Mouse (Mus musculus) liver, embryonic 12.5 days (tissue): ENCODE measurements at regions not wholly inside any gene's neighbourhood (a gene's known extent, or its start where the extent isn't known, plus 50 kb on each side); places are given as distances from the start of the nearest gene placed in this dataset.

Experiments used
- ATAC-seq: fragments of 200-750 bp; cut with Nextera tagmentation; 2 replicates; pipeline ENCODE4 v1.8.0; 2017; ENCODE audit warnings: moderate number of reproducible peaks, mild to moderate bottlenecking, moderate library complexity
- H3K27ac ChIP-seq: fragments of 300-500 bp; sonication (generic); 2 replicates; pipeline ENCODE4 v1.5.1; 2016; ENCODE audit warnings: mild to moderate bottlenecking
- H3K27me3 ChIP-seq: fragments of 300-500 bp; sonication (generic); replicated peaks from 2 replicates; pipeline ENCODE4 v1.6.1; 2016; ENCODE audit warnings: mild to moderate bottlenecking, moderate library complexity
- H3K36me3 ChIP-seq: fragments of 300-500 bp; sonication (generic); 2 replicates; pipeline ENCODE4 v1.6.1; 2016; ENCODE audit warnings: mild to moderate bottlenecking, moderate library complexity
- H3K4me1 ChIP-seq: fragments of 300-500 bp; sonication (generic); 2 replicates; pipeline ENCODE4 v1.6.1; 2016
- H3K4me2 ChIP-seq: fragments of 300-500 bp; sonication (generic); 2 replicates; pipeline ENCODE4 v1.6.1; 2016; ENCODE audit warnings: mild to moderate bottlenecking, moderate library complexity
- H3K4me3 ChIP-seq: fragments of 300-500 bp; sonication (generic); 2 replicates; pipeline ENCODE4 v1.5.1; 2016; ENCODE audit warnings: mild to moderate bottlenecking, moderate library complexity
- H3K9ac ChIP-seq: fragments of 300-500 bp; sonication (generic); 2 replicates; pipeline ENCODE4 v1.6.1; 2016; ENCODE audit warnings: mild to moderate bottlenecking, moderate library complexity
- H3K9me3 ChIP-seq: fragments of 300-500 bp; sonication (generic); replicated peaks from 2 replicates; pipeline ENCODE4 v1.6.1; 2016; ENCODE audit warnings: mild to moderate bottlenecking, moderate library complexity
- WGBS: fragments of 180-500 bp; shearing (Covaris S2); methylation state at CpG from one replicate; pipeline ENCODE4 v1.1.7; 2016; ENCODE audit not compliant: insufficient replicate concordance; 5-methylcytosine and 5-hydroxymethylcytosine counted together

DNA sequence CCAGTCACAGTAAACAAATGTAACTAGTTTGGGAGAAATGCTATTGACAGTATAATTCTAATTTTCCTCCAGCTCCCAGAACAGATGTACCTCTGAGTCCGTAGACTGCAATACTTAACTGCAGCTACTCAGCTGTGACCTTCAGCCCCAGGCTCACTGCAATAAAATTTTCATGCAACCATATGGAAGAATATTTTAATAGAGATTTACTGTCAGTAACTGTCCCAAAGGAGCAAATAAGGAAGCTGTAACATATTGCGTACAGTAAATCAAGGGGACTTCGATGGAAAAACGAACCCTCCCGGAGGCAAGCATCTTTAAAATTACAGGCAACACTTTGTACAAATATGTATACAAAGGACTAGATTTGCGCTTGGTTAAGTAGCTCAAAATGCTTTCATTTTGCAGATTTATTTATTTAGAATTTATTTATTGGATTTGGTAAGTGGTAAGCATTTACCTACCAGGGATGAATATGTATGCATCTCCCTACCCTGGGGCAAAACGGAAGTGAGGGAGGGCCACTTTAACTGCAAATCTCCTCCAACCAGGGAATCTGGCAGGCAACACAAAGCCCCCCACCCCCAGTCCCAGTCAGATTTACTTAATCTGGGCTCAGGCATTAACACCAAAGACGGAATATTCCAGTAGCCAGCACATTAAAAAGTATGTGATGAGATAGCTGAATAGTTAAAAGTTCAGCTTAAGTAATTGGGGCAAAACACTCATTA is 141.7 kb downstream of the Etaa1 start:
- Histone ChIP-seq H3K36me3 (no peaks in the 10 kb centered on the region), H3K27ac (no peak overlapping the region), H3K9me3 (no peaks in the 10 kb centered on the region), H3K4me1 (no peaks in the 10 kb centered on the region), H3K4me2 (no peak overlapping the region), H3K27me3 (no peaks in the 10 kb centered on the region), H3K9ac (no peak overlapping the region), H3K4me3 (no peak overlapping the region)
- 70% methylated on average over 8 of the region's 8 CpGs for WGBS
- no peak for ATAC-seq

DNA sequence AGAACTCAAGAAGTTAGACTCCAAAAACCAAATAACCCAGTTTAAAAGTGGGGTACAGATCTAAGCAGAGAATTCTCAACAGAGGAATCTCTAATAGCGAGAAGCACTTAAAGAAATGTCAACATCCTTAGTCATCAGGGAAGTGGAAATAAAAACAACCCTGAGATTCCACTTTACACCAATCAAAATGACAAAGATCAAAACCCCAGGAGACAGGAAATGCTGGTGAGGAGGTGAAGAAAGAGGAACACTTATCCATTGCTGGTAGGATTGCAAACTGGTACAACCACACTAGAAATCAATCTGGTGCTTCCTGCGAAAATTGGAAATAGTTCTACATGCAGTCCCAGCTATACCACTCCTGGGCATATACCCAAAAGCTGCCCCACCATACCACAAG is 111.0 kb downstream of the Etaa1 start:
- no peaks in the 10 kb centered on the region for H3K9me3 ChIP-seq
- no peak for ATAC-seq
- 51% methylated on average over 2 of the region's 2 CpGs for WGBS
- H3K27ac ChIP-seq = no peak overlapping the region
- no peaks in the 10 kb centered on the region for H3K27me3 ChIP-seq
- no peaks in the 10 kb centered on the region for H3K36me3 ChIP-seq
- no peaks in the 10 kb centered on the region for H3K4me1 ChIP-seq
- H3K9ac ChIP-seq = no peak overlapping the region
- no peak overlapping the region for H3K4me2 ChIP-seq
- no peak overlapping the region for H3K4me3 ChIP-seq

DNA sequence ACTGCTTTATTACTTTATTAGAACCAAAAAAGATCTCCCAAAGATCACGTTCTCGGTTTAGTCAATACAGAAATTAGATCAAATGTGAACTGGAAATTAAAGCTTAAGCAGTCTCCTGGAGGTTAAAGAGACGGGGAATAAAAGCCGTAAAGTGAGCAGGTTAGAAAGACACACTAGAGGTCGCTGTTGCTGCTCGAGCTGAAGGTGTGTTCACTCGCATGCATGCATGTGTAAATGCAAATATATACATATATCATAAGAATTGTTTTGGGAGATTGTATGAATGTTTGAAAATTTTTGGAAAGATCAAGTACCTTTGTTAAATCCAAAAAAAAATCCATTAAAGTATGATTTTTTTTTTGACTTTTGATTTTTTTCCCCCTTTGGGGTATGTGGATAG is 101.3 kb downstream of the Etaa1 start:
- 30% methylated on average over 7 of the region's 7 CpGs for WGBS
- Histone ChIP-seq H3K4me1 (no peaks in the 10 kb centered on the region), H3K36me3 (no peaks in the 10 kb centered on the region), H3K9me3 (no peaks in the 10 kb centered on the region), H3K27me3 (no peaks in the 10 kb centered on the region), H3K27ac (no peak overlapping the region), H3K4me3 (no peak overlapping the region), H3K9ac (no peak overlapping the region), H3K4me2 (no peak overlapping the region)
- no peak for ATAC-seq

DNA sequence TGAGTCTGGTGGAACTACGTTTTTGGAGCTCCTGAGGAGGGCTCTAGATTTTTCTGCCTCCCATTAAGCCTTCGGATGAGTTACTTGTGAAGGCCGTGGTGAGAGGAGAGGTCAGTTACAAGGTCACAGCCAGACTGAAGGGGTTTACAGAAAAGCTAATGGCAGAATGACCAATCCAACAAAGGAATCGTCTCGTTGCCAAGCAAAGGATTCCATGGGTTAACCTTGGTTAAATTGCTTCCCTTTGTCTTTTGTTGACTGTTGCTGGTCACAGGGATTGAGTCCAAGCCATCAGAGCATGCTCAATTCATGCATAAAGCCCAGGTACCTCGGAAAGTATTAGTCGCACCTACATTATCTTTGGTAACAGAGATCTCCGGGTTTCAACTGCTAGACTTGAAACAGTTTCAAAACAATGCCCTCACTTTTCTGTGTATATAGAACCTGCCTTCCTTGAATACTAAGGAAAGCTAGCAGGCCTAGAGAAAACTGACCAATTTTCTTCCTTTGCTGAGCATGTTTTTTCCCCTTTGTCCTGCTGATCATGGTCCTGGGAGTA is 100.3 kb downstream of the Etaa1 start:
- no peak overlapping the region for H3K27ac ChIP-seq
- no peak for ATAC-seq
- 70% methylated on average over 8 of the region's 8 CpGs for WGBS
- H3K9ac ChIP-seq = no peak overlapping the region
- H3K4me2 ChIP-seq = no peak overlapping the region
- no peaks in the 10 kb centered on the region for H3K9me3 ChIP-seq
- H3K27me3 ChIP-seq = no peaks in the 10 kb centered on the region
- no peaks in the 10 kb centered on the region for H3K4me1 ChIP-seq
- no peak overlapping the region for H3K4me3 ChIP-seq
- H3K36me3 ChIP-seq = no peaks in the 10 kb centered on the region

DNA sequence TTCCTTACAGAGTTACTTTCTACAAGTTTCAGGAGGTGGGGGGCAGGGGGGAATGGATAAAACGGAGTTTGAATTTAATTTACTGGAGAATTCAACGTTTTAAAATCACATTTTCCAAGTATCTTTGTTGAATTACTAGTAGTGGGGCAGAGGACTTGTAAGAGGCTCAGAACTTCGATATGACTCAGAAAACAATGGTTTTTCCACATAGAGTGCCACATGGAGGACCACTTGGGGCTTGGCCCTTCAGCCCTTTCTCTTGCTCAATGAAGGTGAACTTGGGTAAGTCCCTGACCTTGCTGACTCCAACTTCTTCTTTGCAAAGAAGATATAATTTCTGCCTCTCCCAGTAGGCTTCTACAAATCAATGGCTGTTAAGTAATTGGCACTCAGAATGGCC is 99.8 kb downstream of the Etaa1 start:
- H3K4me2 ChIP-seq = no peak overlapping the region
- H3K4me1 ChIP-seq = no peaks in the 10 kb centered on the region
- no peak for ATAC-seq
- no peak overlapping the region for H3K4me3 ChIP-seq
- no peaks in the 10 kb centered on the region for H3K9me3 ChIP-seq
- no peaks in the 10 kb centered on the region for H3K36me3 ChIP-seq
- 49% methylated on average over 3 of the region's 3 CpGs for WGBS
- no peak overlapping the region for H3K9ac ChIP-seq
- no peak overlapping the region for H3K27ac ChIP-seq
- no peaks in the 10 kb centered on the region for H3K27me3 ChIP-seq

- Histone ChIP-seq H3K9ac (no peak overlapping the region), H3K36me3 (no peaks in the 10 kb centered on the region), H3K4me1 (no peaks in the 10 kb centered on the region), H3K4me2 (no peak overlapping the region), H3K4me3 (no peak overlapping the region), H3K27me3 (no peaks in the 10 kb centered on the region), H3K27ac (no peak overlapping the region), H3K9me3 (no peaks in the 10 kb centered on the region)
- ATAC-seq = no peak
- WGBS = 45% methylated on average over 9 of the region's 9 CpGs
Observed at GRCm38 (mm10) chr11:17859364-17860131, 94.1 kb downstream of the Etaa1 start.

DNA sequence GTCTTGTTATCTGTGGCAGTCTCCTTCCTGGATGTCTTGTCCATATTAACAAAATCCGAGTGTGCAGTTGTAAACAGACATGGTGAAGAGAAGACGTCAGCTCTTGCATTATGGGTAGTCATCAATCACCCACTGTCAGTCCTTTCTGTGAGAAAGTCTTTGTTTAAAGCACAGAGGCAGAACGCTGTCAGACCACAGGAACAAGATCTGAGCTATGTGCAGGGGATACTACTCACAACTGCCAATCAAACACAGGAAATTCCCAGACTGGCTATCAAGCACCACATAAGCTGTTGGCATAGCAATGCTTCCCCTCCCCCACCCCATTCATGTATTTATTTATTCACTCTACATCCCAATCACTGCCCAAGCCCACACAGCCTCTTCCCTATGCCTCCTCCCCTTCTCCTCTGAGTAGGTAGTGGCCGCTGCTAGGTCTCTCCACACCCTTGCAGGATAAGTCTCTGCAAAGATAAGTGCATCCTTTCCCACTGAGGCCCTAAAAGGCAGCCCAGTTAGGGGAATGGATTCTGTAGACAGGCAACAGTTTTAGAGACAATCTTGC is 88.8 kb downstream of the Etaa1 start:
- no peaks in the 10 kb centered on the region for H3K27me3 ChIP-seq
- no peaks in the 10 kb centered on the region for H3K4me1 ChIP-seq
- H3K4me2 ChIP-seq = no peak overlapping the region
- WGBS = 15% methylated on average over 4 of the region's 4 CpGs
- H3K9me3 ChIP-seq = no peaks in the 10 kb centered on the region
- H3K4me3 ChIP-seq = no peak overlapping the region
- no peak overlapping the region for H3K9ac ChIP-seq
- no peak overlapping the region for H3K27ac ChIP-seq
- no peak for ATAC-seq
- no peaks in the 10 kb centered on the region for H3K36me3 ChIP-seq

DNA sequence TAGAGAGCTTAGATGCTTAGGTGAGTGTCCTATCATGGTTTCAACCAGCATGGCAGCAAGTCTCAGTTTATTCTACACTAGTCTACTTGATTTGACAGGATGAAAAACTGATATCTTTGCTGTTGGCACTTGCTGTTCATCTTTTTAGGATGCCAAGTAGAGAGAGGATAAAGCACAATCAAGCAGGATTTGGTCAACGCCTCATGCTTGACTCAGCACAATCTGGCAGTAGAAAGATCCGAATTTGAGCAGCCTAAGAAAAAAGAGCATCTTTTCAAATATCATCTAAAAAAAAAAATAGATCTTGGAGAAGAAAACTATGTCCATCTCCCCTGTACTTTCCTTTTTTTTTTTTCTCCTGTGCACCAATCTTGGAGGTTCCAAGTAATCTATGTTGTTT is 83.0 kb downstream of the Etaa1 start:
- H3K9ac ChIP-seq = no peak overlapping the region
- no peak for ATAC-seq
- H3K4me3 ChIP-seq = no peak overlapping the region
- no peak overlapping the region for H3K27ac ChIP-seq
- WGBS = 61% methylated on average over 2 of the region's 2 CpGs
- H3K4me2 ChIP-seq = no peak overlapping the region
- no peaks in the 10 kb centered on the region for H3K36me3 ChIP-seq
- no peaks in the 10 kb centered on the region for H3K4me1 ChIP-seq
- H3K27me3 ChIP-seq = no peaks in the 10 kb centered on the region
- H3K9me3 ChIP-seq = no peaks in the 10 kb centered on the region

DNA sequence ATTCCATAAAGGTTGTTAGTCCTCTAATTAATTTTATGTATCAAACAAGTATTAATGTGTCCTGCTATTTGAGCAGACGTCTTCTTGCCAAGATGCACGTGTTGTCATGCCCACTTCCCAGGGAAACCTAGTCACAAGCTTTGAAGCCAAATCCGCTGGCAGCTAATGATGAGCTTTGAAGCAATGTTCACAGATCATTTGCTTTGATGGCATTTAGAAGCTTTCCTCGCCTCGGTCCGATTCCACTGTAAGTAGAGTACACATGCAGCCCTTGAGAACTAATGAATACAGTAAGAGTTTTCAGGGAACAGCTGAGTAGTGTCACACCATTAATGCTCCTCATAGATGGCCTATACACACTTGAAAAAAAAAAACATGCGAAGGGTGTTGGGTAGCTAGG is 81.8 kb downstream of the Etaa1 start:
- WGBS = 62% methylated on average over 7 of the region's 7 CpGs
- Histone ChIP-seq H3K36me3 (no peaks in the 10 kb centered on the region), H3K4me1 (no peaks in the 10 kb centered on the region), H3K4me2 (no peak overlapping the region), H3K9me3 (no peaks in the 10 kb centered on the region), H3K4me3 (no peak overlapping the region), H3K9ac (no peak overlapping the region), H3K27ac (no peak overlapping the region), H3K27me3 (no peaks in the 10 kb centered on the region)
- ATAC-seq = no peak

- no peaks in the 10 kb centered on the region for H3K4me1 ChIP-seq
- H3K27me3 ChIP-seq = no peaks in the 10 kb centered on the region
- H3K4me2 ChIP-seq = no peak overlapping the region
- H3K4me3 ChIP-seq = no peak overlapping the region
- ATAC-seq = no peak
- no peak overlapping the region for H3K9ac ChIP-seq
- 52% methylated on average over 1 of the region's 1 CpGs for WGBS
- no peak overlapping the region for H3K27ac ChIP-seq
- no peaks in the 10 kb centered on the region for H3K36me3 ChIP-seq
- H3K9me3 ChIP-seq = no peaks in the 10 kb centered on the region
Observed at GRCm38 (mm10) chr11:17883276-17883675, 70.4 kb downstream of the Etaa1 start.
